Mouse (Mus musculus): ENCODE results near the gene Cant1.
A peak's percentile ranks its signal among the peaks of the same experiment; 100 is the strongest.

Cant1 gene

GRCm38 (mm10) chr11:118368330-118368729 is 50.6 kb downstream of the Cant1 start:
- no peak for DNase-seq

- no peak for DNase-seq
Observed at GRCm38 (mm10) chr11:118366559-118366958, 52.3 kb downstream of the Cant1 start.

GRCm38 (mm10) chr11:118366108-118366507 is 52.8 kb downstream of the Cant1 start:
- DNase-seq = no peak

GRCm38 (mm10) chr11:118365171-118365570 is 53.7 kb downstream of the Cant1 start:
- DNase-seq = peak; percentile 39

- DNase-seq = no peak
Observed at GRCm38 (mm10) chr11:118364021-118364420, 54.9 kb downstream of the Cant1 start.

GRCm38 (mm10) chr11:118362971-118363518 is 55.8 kb downstream of the Cant1 start:
- no peak for DNase-seq

GRCm38 (mm10) chr11:118362501-118362900 is 56.4 kb downstream of the Cant1 start:
- no peak for DNase-seq

GRCm38 (mm10) chr11:118360907-118361341 is 58.0 kb downstream of the Cant1 start:
- DNase-seq = no peak

- no peak for DNase-seq
Observed at GRCm38 (mm10) chr11:118360491-118360890, 58.4 kb downstream of the Cant1 start.
